Mouse (Mus musculus) midbrain, embryonic 15.5 days (tissue): Measurements from ENCODE around the gene Hba-x. TPM values are rescaled to one million over a fixed set of nuclear protein-coding genes. Genes with fewer than 3 reads are reported as not detected.
"Not testable (repeated sequence)": the region's sequence is repeated elsewhere in the genome, so short reads cannot be mapped to it uniquely, and the experiment has no call there.

Experiments
- ATAC-seq: fragments of 200-750 bp; cut with Nextera tagmentation; replicated peaks from 2 replicates; pipeline ENCODE4 v1.8.0; 2017; ENCODE audit warnings: moderate TSS enrichment
- H3K27ac ChIP-seq: fragments of 300-500 bp; sonication (generic); 2 replicates; pipeline ENCODE4 v1.5.1; 2015; ENCODE audit warnings: mild to moderate bottlenecking, inconsistent platforms
- H3K27me3 ChIP-seq: fragments of 300-500 bp; sonication (generic); replicated peaks from 2 replicates; pipeline ENCODE4 v1.6.1; 2015; ENCODE audit warnings: inconsistent platforms
- H3K36me3 ChIP-seq: fragments of 300-500 bp; sonication (generic); replicated peaks from 2 replicates; pipeline ENCODE4 v1.6.1; 2015; ENCODE audit warnings: inconsistent platforms
- H3K4me1 ChIP-seq: fragments of 300-500 bp; sonication (generic); 2 replicates; pipeline ENCODE4 v1.6.1; 2015; ENCODE audit warnings: inconsistent platforms
- H3K4me2 ChIP-seq: fragments of 300-500 bp; sonication (generic); 2 replicates; pipeline ENCODE4 v1.6.1; 2015; ENCODE audit warnings: inconsistent platforms, mild to moderate bottlenecking, moderate library complexity
- H3K4me3 ChIP-seq: fragments of 300-500 bp; sonication (generic); 2 replicates; pipeline ENCODE4 v1.5.1; 2015; ENCODE audit warnings: mild to moderate bottlenecking, inconsistent platforms
- H3K9ac ChIP-seq: fragments of 300-500 bp; sonication (generic); 2 replicates; pipeline ENCODE4 v1.6.1; 2015; ENCODE audit warnings: mild to moderate bottlenecking, inconsistent platforms
- H3K9me3 ChIP-seq: fragments of 300-500 bp; sonication (generic); 2 replicates; pipeline ENCODE4 v1.6.1; 2016; ENCODE audit warnings: inconsistent platforms
- WGBS: fragments of 180-500 bp; shearing (Covaris S2); methylation state at CpG from one replicate; pipeline ENCODE4 v1.1.7; 2015; ENCODE audit warnings: mixed read lengths; 5-methylcytosine and 5-hydroxymethylcytosine counted together
- polyA plus RNA-seq: library from polyadenylated mRNA; unstranded; fragments of >200 nt; fragmentation: Nextera tagmentation; extraction: Ambion mirVana; gene quantifications from 2 replicates; pipeline ENCODE4 v1.2.1, GENCODE M21; 2015

Gene Hba-x
- polyA plus RNA-seq, 1 experiment from 2014 or later: 44.1 TPM

GRCm38 (mm10) chr11:32278458-32278957 lies 2.3 kb downstream of the Hba-x start:
- Histone ChIP-seq H3K27ac (no peak overlapping the region), H3K4me3 (no peak overlapping the region), H3K36me3 (no peaks in the 10 kb centered on the region), H3K9ac (no peak overlapping the region), H3K4me2 (no peak overlapping the region), H3K9me3 (no peaks in the 10 kb centered on the region), H3K27me3 (no peaks in the 10 kb centered on the region), H3K4me1 (no peaks in the 10 kb centered on the region)
- ATAC-seq: no peak
- 84% methylated on average over 12 of the region's 12 CpGs for WGBS

DNA sequence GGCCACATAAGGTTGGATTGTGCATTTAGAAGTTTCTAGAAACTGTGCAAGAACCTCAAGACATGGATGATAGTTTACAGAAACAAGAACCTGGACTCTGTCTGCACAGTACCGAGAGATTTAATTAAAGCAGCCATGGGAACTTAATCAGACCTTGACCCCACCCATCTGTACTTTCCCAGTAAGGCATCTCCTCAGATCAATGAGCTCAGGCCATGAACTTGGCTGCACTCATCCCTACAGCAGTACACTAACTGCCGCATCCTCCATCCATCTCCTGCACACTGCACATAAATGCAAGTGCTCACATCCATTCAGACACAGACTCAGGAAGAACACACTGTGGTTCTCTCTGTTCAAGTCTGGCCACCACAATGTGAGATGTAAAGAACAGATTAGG lies 4.4 kb downstream of the Hba-x start:
- no peak overlapping the region for H3K4me3 ChIP-seq
- no peaks in the 10 kb centered on the region for H3K36me3 ChIP-seq
- H3K4me2 ChIP-seq: no peak overlapping the region
- H3K9ac ChIP-seq: no peak overlapping the region
- WGBS: 78% methylated on average over 2 of the region's 2 CpGs
- no peak for ATAC-seq
- H3K4me1 ChIP-seq: no peaks in the 10 kb centered on the region
- no peak overlapping the region for H3K27ac ChIP-seq
- no peaks in the 10 kb centered on the region for H3K27me3 ChIP-seq
- no peaks in the 10 kb centered on the region for H3K9me3 ChIP-seq

GRCm38 (mm10) chr11:32281416-32282144 lies 5.4 kb downstream of the Hba-x start:
- Histone ChIP-seq H3K27me3 (no peaks in the 10 kb centered on the region), H3K9me3 (no peaks in the 10 kb centered on the region), H3K4me2 (no peak overlapping the region), H3K4me1 (no peaks in the 10 kb centered on the region), H3K9ac (no peak overlapping the region), H3K4me3 (no peak overlapping the region), H3K27ac (no peak overlapping the region), H3K36me3 (no peaks in the 10 kb centered on the region)
- ATAC-seq: no peak
- WGBS: 80% methylated on average over 1 of the region's 1 CpGs

DNA sequence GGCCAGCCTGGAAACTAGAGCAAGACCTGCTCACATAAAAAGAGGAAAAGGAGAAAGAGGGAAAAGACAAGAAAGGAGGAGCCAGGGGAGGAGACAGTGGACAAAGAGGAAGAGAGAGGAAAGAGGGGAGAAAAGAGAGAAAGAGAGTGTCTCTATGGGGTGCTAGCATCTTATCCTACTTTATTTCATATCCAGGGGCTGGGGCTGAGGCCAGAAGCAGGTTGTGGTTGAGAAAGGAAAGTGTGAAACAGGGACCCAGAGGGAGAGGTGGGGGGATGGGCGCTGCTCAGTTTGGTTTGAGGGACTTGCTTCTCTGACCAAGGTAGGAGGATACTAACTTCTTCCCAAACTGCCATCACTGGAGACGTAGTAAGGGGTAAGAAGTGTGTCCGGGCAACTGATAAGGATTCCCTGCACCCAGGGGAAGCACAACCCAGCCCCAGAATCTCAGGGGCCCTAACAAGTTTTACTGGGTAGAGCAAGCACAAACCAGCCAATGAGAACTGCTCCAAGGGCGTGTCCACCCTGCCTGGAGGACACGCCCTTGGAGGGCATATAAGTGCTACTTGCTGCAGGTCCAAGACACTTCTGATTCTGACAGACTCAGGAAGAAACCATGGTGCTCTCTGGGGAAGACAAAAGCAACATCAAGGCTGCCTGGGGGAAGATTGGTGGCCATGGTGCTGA lies 7.0 kb downstream of the Hba-x start, which contains the start of gene Hba-a1:
TSS of gene Hba-a1 (plus strand) at position 421 of the 687 bp plus-strand sequence.
- not testable (repeated sequence) for H3K27me3 ChIP-seq, H3K9me3 ChIP-seq, H3K36me3 ChIP-seq, H3K4me3 ChIP-seq, H3K27ac ChIP-seq, ATAC-seq, H3K4me1 ChIP-seq, H3K4me2 ChIP-seq, H3K9ac ChIP-seq
- WGBS: 70% methylated on average over 1 of the region's 5 CpGs

GRCm38 (mm10) chr11:32284582-32284981 lies 8.4 kb downstream of the Hba-x start:
- H3K4me2 ChIP-seq, H3K27me3 ChIP-seq, H3K4me1 ChIP-seq, H3K9me3 ChIP-seq, H3K27ac ChIP-seq, H3K4me3 ChIP-seq, H3K36me3 ChIP-seq, H3K9ac ChIP-seq, ATAC-seq: not testable (repeated sequence)
- WGBS: 59% methylated on average over 2 of the region's 2 CpGs

GRCm38 (mm10) chr11:32285031-32285775 lies 9.0 kb downstream of the Hba-x start:
- Histone ChIP-seq H3K9me3 (no peaks in the 10 kb centered on the region), H3K27ac (no peak overlapping the region), H3K27me3 (0 out of 2 replicates have a peak, but pooled peaks cover 5% of the 10 kb centered on the region), H3K4me3 (no peak overlapping the region), H3K36me3 (no peaks in the 10 kb centered on the region), H3K4me1 (no peaks in the 10 kb centered on the region), H3K4me2 (no peak overlapping the region), H3K9ac (no peak overlapping the region)
- ATAC-seq: no peak
- WGBS: 84% methylated on average over 7 of the region's 7 CpGs

DNA sequence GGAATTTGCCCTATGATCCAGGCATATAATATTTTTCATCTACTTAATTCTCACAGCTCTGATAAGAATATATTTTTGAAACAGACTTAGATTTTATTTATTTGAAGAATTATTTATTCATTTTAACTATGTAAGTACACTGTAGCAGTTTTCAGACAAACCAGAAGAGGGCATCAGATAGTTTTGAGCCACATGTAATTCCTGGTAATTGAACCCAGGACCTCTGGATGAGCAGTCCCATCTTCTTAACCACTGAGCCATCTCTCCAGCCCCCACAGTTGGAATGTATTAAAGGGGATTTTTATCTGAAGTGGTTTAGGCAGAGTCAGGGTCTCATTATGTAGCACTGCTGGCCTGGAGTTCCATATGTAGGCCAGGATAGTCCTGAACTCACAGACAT lies 9.7 kb downstream of the Hba-x start:
- not testable (repeated sequence) for ATAC-seq

GRCm38 (mm10) chr11:32286695-32287492 lies 10.7 kb downstream of the Hba-x start, which contains the start of gene Hbq1b:
Gene Hbq1b (plus strand): TSS chr11:32286965.
- H3K4me1 ChIP-seq, H3K27ac ChIP-seq, H3K27me3 ChIP-seq, H3K36me3 ChIP-seq, H3K9me3 ChIP-seq: not testable (repeated sequence)
- Histone ChIP-seq H3K4me2 (peak within 1 kb of the TSS; percentile 51), H3K9ac (peak within 1 kb of the TSS; percentile 35; the same call in 1 of the 2 replicates), H3K4me3 (peak within 1 kb of the TSS; percentile 33)
- peak; percentile 89 for ATAC-seq
- 19% methylated on average over 31 of the region's 33 CpGs for WGBS

More for the DNA sequence above, 9.7 kb downstream of the Hba-x start:
- not testable (repeated sequence) for H3K27ac ChIP-seq, H3K4me3 ChIP-seq, H3K9me3 ChIP-seq, H3K9ac ChIP-seq, H3K4me2 ChIP-seq, H3K4me1 ChIP-seq, H3K36me3 ChIP-seq, H3K27me3 ChIP-seq

DNA sequence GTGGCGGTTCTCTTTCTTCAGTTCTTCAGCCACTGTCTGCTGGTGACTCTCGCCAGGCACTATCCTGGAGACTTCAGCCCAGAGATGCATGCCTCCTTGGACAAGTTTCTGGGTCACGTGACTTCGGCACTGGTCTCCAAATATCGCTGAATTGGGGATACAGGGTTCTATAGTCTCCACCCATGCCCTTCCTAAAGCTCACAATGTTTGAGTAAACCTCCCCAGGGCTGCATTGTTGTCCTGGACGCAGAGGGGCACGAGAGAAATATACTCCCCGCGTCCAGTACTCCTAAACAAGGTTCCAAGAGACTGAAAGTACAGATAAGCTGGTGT lies 11.3 kb downstream of the Hba-x start:
- peak overlapping the region; percentile 51; the same call in 1 of the 2 replicates for H3K4me2 ChIP-seq
- no peak for ATAC-seq
- H3K4me3 ChIP-seq: no peak overlapping the region
- H3K27ac ChIP-seq: no peak overlapping the region
- H3K9ac ChIP-seq: no peak overlapping the region
- no peaks in the 10 kb centered on the region for H3K36me3 ChIP-seq
- no peaks in the 10 kb centered on the region for H3K9me3 ChIP-seq
- H3K27me3 ChIP-seq: 0 out of 2 replicates have a peak, but pooled peaks cover 5% of the 10 kb centered on the region
- H3K4me1 ChIP-seq: no peaks in the 10 kb centered on the region
- 68% methylated on average over 9 of the region's 9 CpGs for WGBS

GRCm38 (mm10) chr11:32292819-32293218 lies 16.6 kb downstream of the Hba-x start:
- H3K4me2 ChIP-seq, H3K4me3 ChIP-seq, H3K4me1 ChIP-seq, H3K36me3 ChIP-seq, H3K9ac ChIP-seq, H3K27ac ChIP-seq, H3K27me3 ChIP-seq, ATAC-seq, H3K9me3 ChIP-seq: not testable (repeated sequence)
- 89% methylated on average over 4 of the region's 4 CpGs for WGBS

DNA sequence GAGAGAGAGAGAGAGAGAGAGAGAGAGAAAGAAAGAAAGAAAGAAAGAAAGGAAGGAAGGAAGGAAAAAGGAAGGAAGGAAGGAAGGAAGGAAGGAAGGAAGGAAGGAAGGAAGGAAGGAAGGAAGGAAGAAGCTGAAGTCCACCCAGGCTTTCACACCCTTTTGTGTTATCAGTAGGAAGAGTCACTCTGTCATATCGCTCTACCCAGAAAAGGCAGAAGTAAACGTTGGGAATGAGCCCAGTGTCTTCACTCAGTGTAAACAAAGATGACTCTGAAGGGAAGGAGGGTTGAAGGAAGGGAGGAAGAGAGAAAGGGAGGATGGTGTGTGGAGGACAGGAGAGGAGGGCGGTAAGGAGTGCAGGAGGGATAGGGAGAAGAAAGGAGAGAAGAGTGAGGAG lies 17.3 kb downstream of the Hba-x start:
- not testable (repeated sequence) for H3K36me3 ChIP-seq, H3K4me3 ChIP-seq, H3K27me3 ChIP-seq, H3K27ac ChIP-seq, H3K9ac ChIP-seq, ATAC-seq, H3K4me2 ChIP-seq, H3K9me3 ChIP-seq, H3K4me1 ChIP-seq
- WGBS: 85% methylated on average over 3 of the region's 3 CpGs

GRCm38 (mm10) chr11:32296203-32296602 lies 20.0 kb downstream of the Hba-x start, which contains the start of gene Hba-a2:
Gene Hba-a2 (plus strand): TSS chr11:32296489.
- not testable (repeated sequence) for H3K27me3 ChIP-seq, H3K9me3 ChIP-seq, H3K4me2 ChIP-seq, ATAC-seq, H3K4me3 ChIP-seq, H3K9ac ChIP-seq, H3K27ac ChIP-seq, H3K36me3 ChIP-seq, H3K4me1 ChIP-seq
- WGBS: no CpG with 5 or more reads among the region's 4 CpGs
